Mouse (Mus musculus): ENCODE data around the gene Cdhr3. TPM values are rescaled to one million over a fixed set of nuclear protein-coding genes. Genes with fewer than 3 reads are reported as not detected.

Gene Cdhr3
- total and polyA plus RNA-seq, 2 experiments from 2014 or later, result 0.55 to 1.0 TPM

DNA sequence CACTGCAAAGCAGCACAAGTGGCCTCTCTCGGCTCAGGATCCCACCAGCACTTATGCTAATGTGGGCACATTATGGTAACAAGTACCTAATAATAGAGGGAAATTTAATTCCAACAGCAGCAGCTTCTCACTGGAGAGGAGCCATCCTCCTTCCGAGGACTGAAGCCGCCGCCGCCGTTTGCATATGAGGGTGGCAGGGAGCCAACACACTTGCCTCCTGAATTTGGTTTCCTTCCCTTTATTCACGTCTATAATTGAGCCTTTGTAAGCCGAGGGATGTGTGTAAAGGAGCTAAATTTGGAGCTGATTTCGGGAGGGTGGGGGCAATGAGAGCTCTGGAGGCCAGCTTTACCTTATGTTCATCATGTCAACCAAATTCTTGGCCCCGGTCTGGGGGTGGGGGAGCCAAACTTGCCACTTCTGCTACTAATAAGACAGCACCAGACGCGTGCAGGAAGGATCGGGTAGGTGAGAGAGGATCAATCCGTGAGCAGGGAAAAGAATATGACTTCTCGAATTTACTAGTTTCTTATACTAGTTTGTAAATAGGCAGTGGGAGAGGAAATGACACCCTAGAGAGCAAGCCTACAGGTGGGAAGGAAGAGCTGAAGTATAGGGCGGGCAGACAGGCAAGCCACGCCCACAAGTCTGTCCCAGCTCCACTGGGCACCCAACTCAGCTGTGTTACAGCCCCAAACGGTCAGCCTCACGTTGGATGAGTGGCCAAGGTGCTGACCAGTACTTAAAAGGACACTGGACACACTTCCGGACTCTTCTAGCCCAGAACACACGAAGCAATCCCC, 56.8 kb downstream of the Cdhr3 start:
- no peak for TF ChIP-seq CTCF (IDR thresholded peaks at IDR 0.05)
- H3K4me2 ChIP-seq (ENCODE audit: low read depth, low read length, poor library complexity, severe bottlenecking), result peak overlapping the region; percentile 9; the same call in 1 of the 2 replicates
- peak; percentile 93 for DNase-seq (ENCODE audit: low spot score)
- ATAC-seq (ENCODE audit: low FRiP score), result peak; percentile 80
- WGBS, result 17% methylated on average over 21 of the region's 21 CpGs
- peak overlapping the region; percentile 38 for H3K27ac ChIP-seq (ENCODE audit: low read depth, low read length)
- no peak overlapping the region for H3K4me3 ChIP-seq (ENCODE audit: low read depth, low read length)
- 0 out of 2 replicates have a peak overlapping the region, but pooled peaks have one; percentile 19 for H3K9ac ChIP-seq (replicated peaks; ENCODE audit: low read length, poor library complexity, severe bottlenecking)
- no peaks in the 10 kb centered on the region for H3K27me3 ChIP-seq (ENCODE audit: insufficient read depth, low read length)
- H3K36me3 ChIP-seq (ENCODE audit: insufficient read depth, low read length), result no peaks in the 10 kb centered on the region
- no peaks in the 10 kb centered on the region for H3K9me3 ChIP-seq (ENCODE audit: low read length)
- H3K4me1 ChIP-seq (ENCODE audit: insufficient read depth, low read length), result 0 out of 2 replicates have a peak, but pooled peaks cover 5% of the 10 kb centered on the region

DNA sequence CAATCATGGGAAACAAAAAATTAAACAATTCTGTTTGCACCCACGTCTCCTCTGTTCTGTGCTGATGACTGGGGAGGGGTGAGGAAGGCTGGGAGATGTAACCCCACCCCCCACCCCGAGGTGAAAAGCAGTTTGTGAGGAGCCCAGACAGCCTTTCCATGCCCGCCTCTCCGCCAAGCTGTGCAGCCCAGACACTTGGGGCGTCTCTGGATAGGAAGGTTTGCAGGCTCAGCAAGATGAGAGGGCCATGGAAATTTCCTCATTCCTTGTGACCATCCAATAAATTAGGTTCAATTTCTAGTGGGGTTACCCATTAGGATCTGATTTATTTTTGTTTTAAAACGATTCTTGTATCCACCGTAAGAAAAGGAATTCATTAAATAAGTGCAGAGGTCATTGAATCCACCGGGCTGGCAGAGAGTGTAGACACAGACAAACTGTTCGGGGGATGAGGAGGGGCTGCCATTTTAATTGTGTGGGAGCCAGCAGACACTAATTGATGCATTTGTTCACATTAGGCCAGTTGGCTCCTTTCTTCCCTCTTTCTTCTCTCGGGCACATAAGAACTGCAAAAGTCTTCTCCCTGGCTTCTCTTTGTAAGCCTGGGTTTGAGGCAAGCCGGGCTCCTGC, 57.5 kb downstream of the Cdhr3 start:
- 0 out of 2 replicates have a peak overlapping the region, but pooled peaks have one; percentile 19 for H3K9ac ChIP-seq (replicated peaks; ENCODE audit: low read length, poor library complexity, severe bottlenecking)
- H3K9me3 ChIP-seq (ENCODE audit: low read length), result no peaks in the 10 kb centered on the region
- no peak for TF ChIP-seq CTCF (IDR thresholded peaks at IDR 0.05)
- no peaks in the 10 kb centered on the region for H3K27me3 ChIP-seq (ENCODE audit: insufficient read depth, low read length)
- no peak for DNase-seq (ENCODE audit: low spot score)
- 0 out of 2 replicates have a peak, but pooled peaks cover 5% of the 10 kb centered on the region for H3K4me1 ChIP-seq (ENCODE audit: insufficient read depth, low read length)
- peak; percentile 8; the same call in 1 of the 2 replicates for ATAC-seq (ENCODE audit: low FRiP score)
- H3K4me3 ChIP-seq (ENCODE audit: low read depth, low read length), result no peak overlapping the region
- no peaks in the 10 kb centered on the region for H3K36me3 ChIP-seq (ENCODE audit: insufficient read depth, low read length)
- peak overlapping the region; percentile 38 for H3K27ac ChIP-seq (ENCODE audit: low read depth, low read length)
- WGBS, result 28% methylated on average over 11 of the region's 11 CpGs
- H3K4me2 ChIP-seq (ENCODE audit: low read depth, low read length, poor library complexity, severe bottlenecking), result peak overlapping the region; percentile 9; the same call in 1 of the 2 replicates

DNA sequence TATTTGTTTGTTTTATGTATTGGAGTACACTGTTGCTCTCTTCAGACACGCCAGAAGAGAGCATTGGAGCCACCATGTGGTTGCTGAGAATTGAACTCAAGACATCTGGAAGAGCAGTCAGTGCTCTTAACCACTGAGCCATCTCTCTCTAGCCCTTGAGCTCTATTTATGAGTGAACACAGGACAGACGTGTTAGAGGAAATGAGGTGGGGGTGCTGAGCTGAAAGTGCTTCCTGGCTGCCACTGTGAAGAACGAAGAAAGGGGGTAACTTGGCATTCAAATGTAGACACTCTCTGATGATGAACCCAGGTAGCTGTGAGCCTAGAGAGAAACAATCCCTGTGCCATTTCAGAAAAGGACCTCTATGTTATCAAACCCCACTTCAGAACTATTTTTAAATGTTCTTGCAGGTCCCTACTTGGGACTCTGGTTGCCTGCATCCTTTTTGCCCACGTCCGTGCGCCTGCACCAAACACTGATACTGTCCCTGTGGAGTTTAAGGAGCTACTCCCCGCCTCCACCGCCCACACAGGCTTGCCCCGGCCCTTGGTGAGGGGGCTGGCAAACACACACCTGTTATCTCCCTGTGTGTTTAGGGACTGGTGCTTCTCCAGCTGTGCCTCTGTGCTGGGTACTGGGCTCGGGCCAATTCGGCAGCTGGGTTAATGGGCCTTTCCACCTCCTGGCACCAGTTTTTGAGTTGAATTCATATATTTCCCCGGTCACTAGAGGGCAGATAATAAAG, 58.2 kb downstream of the Cdhr3 start:
- peak; percentile 39 for DNase-seq (ENCODE audit: low spot score)
- WGBS, result 56% methylated on average over 12 of the region's 12 CpGs

DNA sequence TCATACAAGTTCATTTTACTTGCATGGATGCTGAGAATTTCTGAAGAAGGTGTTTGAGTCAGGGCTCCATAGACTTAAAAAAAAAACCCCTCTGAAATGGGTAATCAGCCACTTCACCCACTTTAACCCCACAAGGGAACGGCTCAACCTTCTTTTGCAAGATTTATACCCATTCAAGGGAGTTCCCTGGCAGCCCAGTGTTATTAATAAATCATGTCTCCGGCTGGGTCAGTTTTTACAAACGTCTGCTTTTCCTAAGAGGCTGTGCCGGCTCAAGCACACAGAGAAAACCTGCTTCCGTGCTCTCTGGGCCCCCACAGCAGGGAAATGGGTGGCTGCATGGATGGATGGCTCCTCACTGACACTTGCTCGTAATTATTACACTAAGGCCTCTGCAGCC, 59.5 kb downstream of the Cdhr3 start:
- 61% methylated on average over 6 of the region's 6 CpGs for WGBS
- no peaks in the 10 kb centered on the region for H3K36me3 ChIP-seq (ENCODE audit: insufficient read depth, low read length)
- DNase-seq (ENCODE audit: low spot score), result no peak
- 0 out of 2 replicates have a peak, but pooled peaks cover 5% of the 10 kb centered on the region for H3K4me1 ChIP-seq (ENCODE audit: insufficient read depth, low read length)
- H3K9ac ChIP-seq (replicated peaks; ENCODE audit: low read length, poor library complexity, severe bottlenecking), result no peak overlapping the region
- no peak overlapping the region for H3K4me3 ChIP-seq (ENCODE audit: low read depth, low read length)
- H3K9me3 ChIP-seq (ENCODE audit: low read length), result no peaks in the 10 kb centered on the region
- no peak overlapping the region for H3K4me2 ChIP-seq (ENCODE audit: low read depth, low read length, poor library complexity, severe bottlenecking)
- no peaks in the 10 kb centered on the region for H3K27me3 ChIP-seq (ENCODE audit: insufficient read depth, low read length)
- no peak for TF ChIP-seq CTCF (IDR thresholded peaks at IDR 0.05)
- no peak overlapping the region for H3K27ac ChIP-seq (ENCODE audit: low read depth, low read length)
- ATAC-seq (ENCODE audit: low FRiP score), result no peak

More for the DNA sequence above, 58.2 kb downstream of the Cdhr3 start:
- Histone ChIP-seq H3K36me3 (ENCODE audit: insufficient read depth, low read length) (no peaks in the 10 kb centered on the region), H3K4me2 (ENCODE audit: low read depth, low read length, poor library complexity, severe bottlenecking) (no peak overlapping the region), H3K9me3 (ENCODE audit: low read length) (no peaks in the 10 kb centered on the region), H3K4me3 (ENCODE audit: low read depth, low read length) (no peak overlapping the region), H3K27me3 (ENCODE audit: insufficient read depth, low read length) (no peaks in the 10 kb centered on the region), H3K9ac (replicated peaks; ENCODE audit: low read length, poor library complexity, severe bottlenecking) (no peak overlapping the region), H3K4me1 (ENCODE audit: insufficient read depth, low read length) (0 out of 2 replicates have a peak, but pooled peaks cover 5% of the 10 kb centered on the region), H3K27ac (ENCODE audit: low read depth, low read length) (no peak overlapping the region)
- ATAC-seq (ENCODE audit: low FRiP score), result no peak
- no peak; the same call in none of the 2 replicates for TF ChIP-seq CTCF (IDR thresholded peaks at IDR 0.05)

DNA sequence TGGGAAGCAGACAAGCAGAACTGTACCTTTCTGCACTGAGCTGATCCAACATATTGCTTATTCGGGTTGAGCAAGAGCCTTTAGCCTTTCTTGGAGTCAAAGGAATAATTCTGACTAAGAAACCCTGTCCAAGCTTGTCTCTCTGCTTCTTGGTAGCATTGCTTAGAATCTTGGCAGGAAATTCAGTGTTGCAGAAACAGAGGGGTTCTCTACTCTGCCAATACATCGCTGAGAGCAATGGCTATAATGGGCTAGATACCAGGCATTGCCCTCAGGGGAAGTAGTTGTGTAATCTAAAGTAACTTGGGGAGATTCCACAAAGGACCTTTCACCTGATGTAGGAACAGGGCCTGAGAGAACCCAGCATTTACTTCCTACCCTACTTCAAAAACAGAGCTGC, 62.1 kb downstream of the Cdhr3 start:
- H3K27me3 ChIP-seq (ENCODE audit: insufficient read depth, low read length), result 0 out of 2 replicates have a peak, but pooled peaks cover 4% of the 10 kb centered on the region
- TF ChIP-seq CTCF (IDR thresholded peaks at IDR 0.05), result no peak
- DNase-seq (ENCODE audit: low spot score) (no peak), ATAC-seq (ENCODE audit: low FRiP score) (no peak)
- H3K9me3 ChIP-seq (ENCODE audit: low read length), result no peaks in the 10 kb centered on the region
- H3K27ac ChIP-seq (ENCODE audit: low read depth, low read length), result no peak overlapping the region
- 69% methylated on average over 2 of the region's 2 CpGs for WGBS
- H3K9ac ChIP-seq (replicated peaks; ENCODE audit: low read length, poor library complexity, severe bottlenecking), result no peak overlapping the region
- H3K4me1 ChIP-seq (ENCODE audit: insufficient read depth, low read length), result 0 out of 2 replicates have a peak, but pooled peaks cover 5% of the 10 kb centered on the region
- no peak overlapping the region for H3K4me3 ChIP-seq (ENCODE audit: low read depth, low read length)
- no peaks in the 10 kb centered on the region for H3K36me3 ChIP-seq (ENCODE audit: insufficient read depth, low read length)
- H3K4me2 ChIP-seq (ENCODE audit: low read depth, low read length, poor library complexity, severe bottlenecking), result no peak overlapping the region

Data from midbrain, postnatal 0 days (tissue).